Mouse (Mus musculus) brain, embryonic 14.5 days (tissue): ENCODE data around the gene Wfdc1.

Experiments used
- CTCF ChIP-seq: fragments of 200-500 bp; IDR thresholded peaks from 2 replicates; pipeline ENCODE4 v1.5.1; 2012; ENCODE audit warnings: inconsistent platforms, mild to moderate bottlenecking, moderate library complexity, borderline replicate concordance; ENCODE audit not compliant: insufficient read depth, insufficient read length; ENCODE audit errors: extremely low read depth
- POLR2A ChIP-seq: fragments of 200-500 bp; IDR thresholded peaks from 2 replicates; pipeline ENCODE4 v1.6.1; 2012; ENCODE audit warnings: mild to moderate bottlenecking, inconsistent platforms, borderline replicate concordance; ENCODE audit not compliant: poor library complexity, insufficient read depth, insufficient read length, severe bottlenecking; ENCODE audit errors: extremely low read depth

GRCm38 (mm10) chr8:119635378-119635777, 30.8 kb upstream of the Wfdc1 start, which contains the start of gene Kcng4:
- TF ChIP-seq CTCF = no peak
- TF ChIP-seq POLR2A = no peak
